8 mouse cellular contexts compared by ENCODE assay signal in genomic region chr8:128267261-128267660, GRCm38 (mm10).
DNase-seq lines count a peak whose midpoint lies in the region; ATAC-seq and TF ChIP-seq lines count a peak whose summit lies in the region.
"Had no signal": no experiment of that assay in that cellular context is flagged by ENCODE, and none has a peak within 500 bp of the region (broad histone marks: within the 10 kb centered on the region; RNA-seq: fewer than 3 reads in every experiment).

No protein-coding gene starts in this region.

- H3K4me3 ChIP-seq in stomach, embryonic 14.5 days (ENCODE audit: low read depth, low read length): no peak overlapping the region
- no peak overlapping the region for H3K4me3 ChIP-seq in stomach, postnatal 0 days (ENCODE audit: low read depth, low read length)
- no peak overlapping the region for H3K4me3 ChIP-seq in heart, embryonic 10.5 days
- no peak overlapping the region for H3K4me3 ChIP-seq in kidney, postnatal 0 days (replicated peaks; ENCODE audit: low read depth, low read length)
- H3K4me3 ChIP-seq in left cerebral cortex, adult 2 months: no peak overlapping the region
- no peak overlapping the region for H3K4me3 ChIP-seq in hindbrain, embryonic 13.5 days
- H3K4me3 ChIP-seq: hindbrain, embryonic 15.5 days had no signal

- H3K36me3 ChIP-seq in stomach, embryonic 14.5 days (ENCODE audit: control insufficient read depth, insufficient read depth, low read length): no peaks in the 10 kb centered on the region
- no peaks in the 10 kb centered on the region for H3K36me3 ChIP-seq in stomach, postnatal 0 days (ENCODE audit: control insufficient read depth, insufficient read depth, low read length)
- no peaks in the 10 kb centered on the region for H3K36me3 ChIP-seq in heart, embryonic 10.5 days
- no peaks in the 10 kb centered on the region for H3K36me3 ChIP-seq in kidney, postnatal 0 days (ENCODE audit: insufficient read depth, low read length)
- no peaks in the 10 kb centered on the region for H3K36me3 ChIP-seq in hindbrain, embryonic 13.5 days
- H3K36me3 ChIP-seq: hindbrain, embryonic 15.5 days had no signal

- no peak overlapping the region for H3K4me2 ChIP-seq in stomach, embryonic 14.5 days (replicated peaks; ENCODE audit: low read depth, low read length)
- H3K4me2 ChIP-seq in stomach, postnatal 0 days (replicated peaks; ENCODE audit: low read depth): no peak overlapping the region
- no peak overlapping the region for H3K4me2 ChIP-seq in kidney, postnatal 0 days (ENCODE audit: low read length)
- no peak overlapping the region for H3K4me2 ChIP-seq in hindbrain, embryonic 13.5 days
- H3K4me2 ChIP-seq: hindbrain, embryonic 15.5 days had no signal

- H3K27ac ChIP-seq in stomach, embryonic 14.5 days (ENCODE audit: low read length): peak overlapping the region; percentile 52; the same call in 1 of the 2 replicates
- H3K27ac ChIP-seq in stomach, postnatal 0 days (replicated peaks): no peak overlapping the region
- H3K27ac ChIP-seq in heart, embryonic 10.5 days: peak overlapping the region; percentile 50
- peak overlapping the region; percentile 69 for H3K27ac ChIP-seq in kidney, postnatal 0 days
- H3K27ac ChIP-seq in left cerebral cortex, adult 2 months: no peak overlapping the region
- H3K27ac ChIP-seq in hindbrain, embryonic 13.5 days: no peak overlapping the region
- H3K27ac ChIP-seq: hindbrain, embryonic 15.5 days had no signal

- no peaks in the 10 kb centered on the region for H3K27me3 ChIP-seq in stomach, embryonic 14.5 days (ENCODE audit: control insufficient read depth, insufficient read depth, low read length)
- no peaks in the 10 kb centered on the region for H3K27me3 ChIP-seq in stomach, postnatal 0 days (ENCODE audit: control insufficient read depth, insufficient read depth, low read length)
- no peaks in the 10 kb centered on the region for H3K27me3 ChIP-seq in heart, embryonic 10.5 days (ENCODE audit: insufficient read depth, poor library complexity, severe bottlenecking)
- H3K27me3 ChIP-seq in kidney, postnatal 0 days (ENCODE audit: insufficient read depth, low read length): no peaks in the 10 kb centered on the region
- H3K27me3 ChIP-seq in hindbrain, embryonic 13.5 days: no peaks in the 10 kb centered on the region
- H3K27me3 ChIP-seq: hindbrain, embryonic 15.5 days had no signal

- 41% methylated on average over 4 of the region's 4 CpGs for WGBS in stomach, embryonic 14.5 days
- WGBS in stomach, postnatal 0 days: 47% methylated on average over 4 of the region's 4 CpGs
- WGBS in heart, embryonic 10.5 days: 29% methylated on average over 4 of the region's 4 CpGs
- 28% methylated on average over 4 of the region's 4 CpGs for WGBS in kidney, postnatal 0 days
- WGBS in hindbrain, embryonic 13.5 days: 59% methylated on average over 4 of the region's 4 CpGs

- intact Hi-C loops in left cerebral cortex, adult 2 months (cut with DNase I): no loop called here

- no peak for TF ChIP-seq CTCF in stomach, postnatal 0 days (IDR thresholded peaks at IDR 0.05; ENCODE audit: low read depth)
- no peak for TF ChIP-seq CTCF in kidney, postnatal 0 days (IDR thresholded peaks at IDR 0.05; ENCODE audit: low read depth)
- no peak for TF ChIP-seq CTCF in left cerebral cortex, adult 2 months (IDR thresholded peaks at IDR 0.05)

- TF ChIP-seq EP300 in stomach, postnatal 0 days (optimal IDR thresholded peaks at IDR 0.05): no peak

- no peaks in the 10 kb centered on the region for H3K9me3 ChIP-seq in stomach, embryonic 14.5 days (ENCODE audit: control insufficient read depth, low read depth, low read length)
- H3K9me3 ChIP-seq in stomach, postnatal 0 days (ENCODE audit: control insufficient read depth, low read length): no peaks in the 10 kb centered on the region
- H3K9me3 ChIP-seq in heart, embryonic 10.5 days: no peaks in the 10 kb centered on the region
- H3K9me3 ChIP-seq in kidney, postnatal 0 days (replicated peaks; ENCODE audit: low read length): no peaks in the 10 kb centered on the region
- H3K9me3 ChIP-seq in hindbrain, embryonic 13.5 days: no peaks in the 10 kb centered on the region
- H3K9me3 ChIP-seq: hindbrain, embryonic 15.5 days had no signal

- no peak for ATAC-seq in stomach, embryonic 14.5 days (ENCODE audit: insufficient number of reproducible peaks, insufficient read depth, low FRiP score, low read depth)
- no peak for ATAC-seq in stomach, postnatal 0 days (ENCODE audit: low FRiP score, low TSS enrichment)
- no peak for ATAC-seq in kidney, postnatal 0 days (replicated peaks; ENCODE audit: low FRiP score, low read depth)
- ATAC-seq in hindbrain, embryonic 13.5 days (ENCODE audit: low FRiP score): no peak

- peaks cover 18% of the 10 kb centered on the region for H3K4me1 ChIP-seq in stomach, embryonic 14.5 days (ENCODE audit: control insufficient read depth, insufficient read depth, low read length)
- H3K4me1 ChIP-seq in stomach, postnatal 0 days (replicated peaks; ENCODE audit: control insufficient read depth, insufficient read depth): no peaks in the 10 kb centered on the region
- H3K4me1 ChIP-seq in heart, embryonic 10.5 days: peaks cover 26% of the 10 kb centered on the region
- H3K4me1 ChIP-seq in kidney, postnatal 0 days (replicated peaks; ENCODE audit: insufficient read depth, low read length): peaks cover 9% of the 10 kb centered on the region; the same call in 1 of the 2 replicates
- peaks cover 18% of the 10 kb centered on the region for H3K4me1 ChIP-seq in hindbrain, embryonic 13.5 days (replicated peaks)

- no peak overlapping the region for H3K9ac ChIP-seq in stomach, embryonic 14.5 days (replicated peaks; ENCODE audit: low read depth, low read length)
- H3K9ac ChIP-seq in stomach, postnatal 0 days (ENCODE audit: low read length): no peak overlapping the region
- no peak overlapping the region for H3K9ac ChIP-seq in kidney, postnatal 0 days (ENCODE audit: low read depth, low read length)
- no peak overlapping the region for H3K9ac ChIP-seq in hindbrain, embryonic 13.5 days
- H3K9ac ChIP-seq: hindbrain, embryonic 15.5 days had no signal

- DNase-seq in stomach, postnatal 0 days (ENCODE audit: low spot score): no peak
- no peak for DNase-seq in heart, embryonic 10.5 days (ENCODE audit: low spot score)
- peak; percentile 89 for DNase-seq in kidney, postnatal 0 days (ENCODE audit: low spot score)
- no peak for DNase-seq in c-Kit-positive CD71-positive TER-119-positive erythroid progenitor cells, embryonic 14.5 days (ENCODE audit: low spot score)
- DNase-seq in left cerebral cortex, adult 2 months (ENCODE audit: extremely low spot score in 1 of 2, low spot score in 2 of 2): no peak

Comparison
In these comparisons a context has a peak if more than half of its experiments do, and no peak if none do; other contexts are left out.
1. H3K27ac ChIP-seq: peak in stomach, embryonic 14.5 days (single experiment), heart, embryonic 10.5 days (single experiment) and kidney, postnatal 0 days (single experiment); none in stomach, postnatal 0 days (single experiment), left cerebral cortex, adult 2 months (single experiment) and hindbrain, embryonic 13.5 days (single experiment).